Mouse (Mus musculus) kidney, adult 8-10 months (tissue): ENCODE results near the gene Creb3l4.
"Not testable (repeated sequence)": the region's sequence is repeated elsewhere in the genome, so short reads cannot be mapped to it uniquely, and the experiment has no call there.

ENCODE experiments used
- DNase-seq, 2 experiments: peaks; one replicate each; pipeline ENCODE4 v3.0.0; 2022

The Creb3l4 gene

DNA sequence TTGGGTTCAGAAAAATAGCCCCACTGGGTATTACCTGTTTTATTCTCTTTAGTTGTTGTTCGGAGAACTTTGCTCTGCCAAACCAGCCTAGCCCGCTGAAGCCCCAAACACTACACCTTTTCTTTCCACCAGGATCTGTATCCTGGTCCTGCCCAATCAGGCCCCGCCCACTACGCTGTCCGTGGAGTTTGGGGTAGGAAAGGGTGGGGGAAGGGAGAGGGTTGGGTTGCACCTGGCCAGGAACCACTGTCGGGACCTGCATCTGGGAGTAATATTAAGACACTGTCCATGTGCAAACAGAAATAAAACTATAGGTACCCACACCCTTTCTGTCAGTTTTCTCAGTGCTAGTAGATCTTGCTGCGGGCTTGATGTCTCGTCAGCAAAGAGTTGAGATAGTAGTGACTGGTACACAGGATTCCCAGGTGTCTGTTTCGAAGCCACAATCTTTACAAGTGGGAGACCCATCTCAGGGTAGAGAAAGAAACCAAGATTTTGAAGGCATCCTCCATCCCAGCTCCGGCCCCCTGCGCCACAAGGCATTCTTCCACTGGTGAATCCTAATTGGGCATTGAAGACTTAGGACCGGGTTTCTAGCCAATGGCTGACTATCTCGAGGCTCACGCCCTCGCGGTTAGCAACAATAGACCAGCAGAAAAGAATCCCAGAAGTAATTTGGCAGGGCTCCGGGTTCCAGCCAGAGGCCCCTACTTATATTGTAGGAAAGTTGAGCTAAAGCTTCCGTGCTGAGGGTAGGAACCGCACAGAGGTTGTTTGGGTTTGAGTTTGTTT, at the start of gene Creb3l4:
Creb3l4 (minus strand) TSS at position 529 of the 792 bp plus-strand sequence.
- DNase-seq: no peak

DNA sequence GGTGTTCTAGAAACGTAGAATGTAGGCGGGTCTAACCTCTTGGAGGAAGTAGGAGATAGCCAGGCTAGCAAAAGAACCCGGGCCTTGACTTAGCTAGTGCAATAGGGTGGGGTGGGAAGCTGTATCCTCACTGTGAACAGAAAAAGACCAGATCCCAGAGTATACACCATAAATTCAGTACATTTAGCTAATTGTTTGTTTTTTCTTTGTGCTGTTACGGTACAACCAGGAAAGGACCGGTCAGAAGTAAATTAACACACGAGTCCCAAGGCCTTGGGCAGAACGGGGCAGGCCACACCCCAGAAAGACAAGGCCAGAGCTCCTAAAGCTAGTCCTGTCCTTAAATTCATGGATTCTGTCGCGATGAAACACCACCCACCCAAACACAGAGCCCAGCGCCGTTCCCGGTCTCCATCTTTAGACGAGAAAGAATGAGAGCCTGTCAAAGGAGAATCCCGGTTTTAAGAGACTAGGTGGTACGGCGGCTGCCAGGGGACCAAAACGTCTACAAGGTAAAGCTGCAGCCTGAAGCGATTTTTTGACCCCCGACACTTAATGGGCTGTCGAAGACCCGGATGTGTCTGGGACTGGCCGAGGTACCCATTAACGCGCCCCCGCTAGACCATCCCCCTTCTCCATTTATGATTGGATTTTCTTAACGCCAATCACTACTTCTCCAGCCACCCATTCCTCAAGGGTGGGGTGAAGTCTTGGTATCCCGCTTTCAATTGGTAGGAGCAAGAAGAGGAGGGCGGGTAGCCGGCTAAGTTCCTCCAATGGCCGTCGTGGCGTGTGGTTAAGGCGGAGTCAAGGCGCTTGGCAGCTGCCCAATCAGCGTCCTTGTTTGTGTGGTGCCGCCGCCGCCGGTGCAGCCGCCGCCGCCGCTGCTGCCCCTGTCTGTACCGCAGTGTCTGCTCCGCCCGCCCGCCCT, 49.3 kb upstream of the Creb3l4 start, which contains the start of gene Gatad2b:
Gatad2b (plus strand) TSS at position 834 of the 931 bp plus-strand sequence.
- DNase-seq: peak; percentile 99 to 100

DNA sequence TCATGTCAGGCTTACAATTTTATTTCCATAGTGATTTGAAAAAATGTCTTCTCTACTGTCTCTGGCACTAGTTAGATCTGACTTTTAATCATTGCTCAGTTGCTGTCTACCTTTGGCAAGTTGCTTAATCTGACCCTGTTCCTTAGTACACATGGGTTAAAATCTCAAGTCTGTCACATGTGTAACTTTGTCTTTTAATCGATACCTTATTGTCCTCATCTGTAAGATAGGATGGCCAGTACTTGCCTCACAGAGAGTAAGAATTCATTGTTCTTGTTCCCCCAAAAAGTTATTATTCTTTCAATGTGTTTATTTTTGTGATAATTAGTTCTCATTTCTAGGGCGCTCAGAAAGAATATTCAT, 48.7 kb upstream of the Creb3l4 start:
- no peak for DNase-seq

DNA sequence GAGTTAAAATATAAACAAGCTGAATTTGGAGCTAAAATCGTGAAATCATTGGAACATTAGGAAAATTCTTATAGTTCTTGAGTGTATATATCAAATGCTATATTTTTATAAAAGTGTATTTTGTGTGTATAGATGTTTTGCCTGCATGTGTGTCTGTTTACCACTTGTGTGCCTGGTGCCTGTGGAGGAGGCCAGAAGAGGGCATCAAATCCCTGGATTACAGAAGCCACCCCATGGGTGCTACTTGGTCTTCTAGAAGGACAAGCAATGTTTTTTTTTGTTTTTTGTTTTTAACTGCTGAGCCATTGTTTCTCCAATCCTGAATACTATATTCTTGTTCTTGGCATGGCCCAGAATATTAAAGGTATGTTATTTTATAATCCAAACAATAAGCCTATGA, 47.3 kb upstream of the Creb3l4 start:
- peak; percentile 12 to 26 for DNase-seq

DNA sequence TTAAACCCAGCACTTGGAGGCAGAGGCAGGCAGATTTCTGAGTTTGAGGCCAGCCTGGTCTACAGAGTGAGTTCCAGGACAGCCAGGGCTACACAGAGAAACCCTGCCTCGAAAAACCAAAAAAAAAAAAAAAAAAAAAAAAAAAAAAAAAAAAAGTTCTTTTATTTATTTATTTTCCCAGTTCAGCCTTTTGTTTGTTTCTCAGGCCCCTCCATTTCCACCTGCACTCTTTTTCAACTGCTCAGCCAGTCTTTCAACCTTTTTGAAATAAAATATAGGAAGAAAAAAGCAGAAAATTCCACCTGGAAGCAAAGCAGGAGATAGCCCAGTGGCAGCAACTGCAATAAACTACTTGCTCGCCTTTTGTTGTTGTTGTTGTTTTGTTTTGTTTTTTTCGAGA, 46.1 kb upstream of the Creb3l4 start:
- DNase-seq: not testable (repeated sequence)

DNA sequence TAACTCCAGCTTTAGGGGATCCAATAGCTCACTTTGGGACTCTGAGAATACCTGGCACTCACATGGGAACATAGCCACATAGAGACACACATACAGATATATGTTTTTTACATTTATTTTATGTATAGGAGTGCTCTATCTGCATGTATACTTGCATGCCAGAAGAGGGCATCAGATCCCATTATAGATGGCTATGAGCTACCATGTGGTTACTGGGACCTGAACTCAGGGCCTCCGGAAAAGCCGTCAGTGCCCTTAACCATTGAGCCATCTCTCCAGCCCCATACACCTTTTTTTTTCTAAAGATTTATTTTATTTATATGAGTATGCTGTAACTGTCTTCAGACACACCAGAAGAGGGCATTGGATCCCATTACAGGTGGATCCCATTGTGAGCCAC, 40.8 kb upstream of the Creb3l4 start:
- DNase-seq: no peak

DNA sequence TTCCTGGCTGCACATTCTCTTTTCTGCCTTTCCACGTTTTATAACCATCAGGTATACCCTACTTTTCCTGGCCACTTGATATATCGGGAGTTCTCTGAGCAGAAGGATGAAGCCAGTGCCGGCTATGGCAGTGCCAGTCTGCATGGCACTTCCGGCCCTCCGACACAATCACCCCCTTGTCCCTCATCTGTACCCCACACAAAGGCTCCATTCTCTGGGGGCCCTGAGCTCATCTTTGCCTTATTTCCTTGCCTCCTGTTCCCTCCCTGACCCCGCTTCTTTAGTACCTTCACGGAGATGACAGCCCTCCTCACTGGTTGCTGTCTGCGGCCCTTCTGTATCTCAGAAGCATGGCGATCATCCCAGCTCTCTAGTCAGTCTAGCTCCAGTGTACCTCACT, 37.4 kb upstream of the Creb3l4 start:
- no peak for DNase-seq

DNA sequence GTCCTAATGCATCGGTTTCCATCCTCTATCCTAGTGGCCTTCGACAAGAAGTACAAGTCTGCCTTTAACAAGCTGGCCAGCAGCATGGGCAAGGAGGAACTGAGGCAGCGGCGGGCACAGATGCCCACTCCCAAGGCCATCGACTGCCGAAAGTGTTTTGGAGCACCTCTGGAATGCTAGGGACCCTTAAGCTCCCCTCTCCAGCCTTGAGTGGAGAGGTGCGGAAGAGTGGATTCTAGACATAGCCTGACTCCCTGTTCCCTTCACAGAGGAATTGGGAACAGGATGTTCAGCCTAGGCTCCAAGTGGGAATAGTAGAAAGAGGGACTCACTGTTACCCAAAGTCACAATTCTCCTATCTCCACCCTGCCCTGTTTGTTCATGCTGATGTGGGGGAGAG, 36.4 kb upstream of the Creb3l4 start:
- DNase-seq: no peak

DNA sequence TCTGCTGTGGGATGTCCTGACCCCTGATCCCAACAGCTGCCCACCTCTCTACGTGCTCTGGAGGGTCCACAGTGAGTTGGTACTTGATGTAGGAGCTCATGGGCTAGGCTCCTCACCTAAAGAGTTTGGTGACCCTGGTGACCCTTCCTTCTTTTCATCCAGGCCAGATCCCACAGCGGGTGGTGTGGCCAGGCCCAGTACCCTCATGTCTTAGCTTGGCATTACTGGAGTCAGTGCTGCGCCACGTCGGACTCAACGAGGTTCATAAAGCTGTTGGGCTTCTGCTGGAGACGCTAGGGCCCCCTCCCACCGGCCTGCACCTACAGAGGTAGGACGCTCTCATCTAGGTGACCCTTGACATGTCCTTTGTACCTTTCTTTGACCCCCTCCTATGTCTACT, 35.9 kb upstream of the Creb3l4 start:
- no peak for DNase-seq

DNA sequence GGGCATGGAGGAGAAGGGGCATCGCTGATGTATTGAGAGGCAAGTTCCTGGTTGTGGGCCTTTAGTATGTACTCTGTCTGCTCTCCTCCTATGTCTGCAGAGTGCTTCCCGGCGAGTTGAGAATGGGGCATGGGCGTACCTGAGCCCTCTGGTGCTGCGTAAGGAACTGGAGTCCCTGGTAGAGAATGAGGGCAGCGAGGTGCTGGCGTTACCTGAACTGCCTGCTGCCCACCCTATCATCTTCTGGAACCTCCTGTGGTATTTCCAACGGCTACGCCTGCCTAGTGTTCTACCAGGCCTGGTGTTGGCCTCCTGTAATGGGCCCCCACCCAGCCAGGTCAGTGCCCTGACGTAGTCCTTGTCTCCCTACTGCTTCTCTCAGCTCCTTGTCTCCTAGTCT, 34.9 kb upstream of the Creb3l4 start:
- DNase-seq: no peak

DNA sequence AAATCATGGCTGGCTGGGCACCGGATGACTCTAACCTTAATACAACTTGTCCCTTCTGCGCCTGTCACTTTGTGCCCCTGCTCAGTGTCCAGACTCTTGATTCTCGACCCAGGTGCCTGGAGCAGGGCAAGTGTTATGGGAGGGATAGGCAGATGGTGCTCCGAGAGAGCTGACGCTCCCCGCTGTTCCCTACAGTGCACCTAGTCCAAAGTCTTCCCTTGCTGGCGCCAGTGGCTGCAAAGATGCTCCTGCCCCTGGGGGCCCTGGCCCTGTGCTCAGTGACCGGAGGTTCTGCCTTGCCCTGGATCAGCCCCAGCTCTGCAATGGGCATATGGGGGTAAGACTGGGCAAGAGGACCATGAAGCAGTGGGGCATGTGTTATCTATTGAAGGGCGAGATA, 34.5 kb upstream of the Creb3l4 start:
- DNase-seq: no peak

DNA sequence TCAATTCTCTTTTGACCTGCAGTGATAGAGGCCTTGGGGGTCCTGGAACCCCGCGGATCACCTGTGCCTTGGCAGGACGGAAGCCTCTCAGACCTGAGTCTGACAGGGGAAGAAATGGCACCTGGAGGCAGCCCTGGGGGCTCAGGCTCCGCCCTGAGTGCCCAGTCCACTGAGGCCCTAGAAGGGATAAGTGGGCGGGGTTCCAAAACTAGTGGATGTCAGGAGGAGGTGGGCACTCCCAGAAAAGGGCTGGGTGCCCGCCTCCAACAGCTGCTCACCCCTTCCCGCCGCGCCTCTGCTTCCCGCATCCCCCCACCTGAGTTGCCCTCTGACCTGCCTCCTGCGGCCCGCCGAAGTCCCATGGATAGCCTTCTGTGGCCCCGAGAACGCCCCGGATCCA, 33.5 kb upstream of the Creb3l4 start:
- DNase-seq: no peak

DNA sequence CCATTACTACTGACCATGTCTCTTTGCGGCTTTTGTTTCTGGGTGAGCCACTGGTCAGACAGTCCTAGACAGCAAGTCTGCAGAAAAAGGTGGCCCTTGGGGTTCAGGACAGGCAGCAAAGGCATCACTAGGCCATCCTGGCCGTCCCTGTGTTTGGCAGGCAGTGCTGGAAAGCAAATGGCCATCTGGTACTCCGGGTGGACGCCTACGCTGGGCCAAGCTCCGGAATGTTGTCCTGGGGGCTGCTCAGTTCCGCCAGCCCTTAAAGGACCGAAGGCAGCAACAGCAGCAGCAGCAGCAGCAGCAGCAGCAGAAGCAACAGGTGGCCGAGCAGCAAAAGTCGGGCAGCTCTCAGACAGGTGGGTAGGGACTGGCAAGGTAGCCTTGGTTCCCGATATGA, 32.0 kb upstream of the Creb3l4 start:
- DNase-seq: no peak

DNA sequence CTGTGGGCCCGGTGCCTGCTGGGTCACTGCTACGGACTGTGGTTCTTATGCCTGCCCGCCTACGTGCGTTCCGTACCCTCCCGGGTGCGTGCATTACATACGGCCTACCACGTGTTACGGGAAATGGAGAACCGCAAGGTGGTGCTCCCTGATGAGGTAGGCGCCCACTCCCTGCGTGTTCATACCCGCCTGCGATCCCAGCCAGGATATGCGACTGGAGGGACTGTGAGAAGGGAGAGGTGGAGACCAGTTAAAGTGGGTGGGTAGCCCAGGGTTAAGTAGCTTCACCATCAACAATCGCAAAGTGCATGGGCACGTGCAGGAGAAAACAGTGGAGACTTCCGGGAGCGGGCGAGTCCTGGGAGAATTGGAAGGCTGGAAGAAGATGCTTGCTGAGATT, 30.5 kb upstream of the Creb3l4 start:
- no peak for DNase-seq

DNA sequence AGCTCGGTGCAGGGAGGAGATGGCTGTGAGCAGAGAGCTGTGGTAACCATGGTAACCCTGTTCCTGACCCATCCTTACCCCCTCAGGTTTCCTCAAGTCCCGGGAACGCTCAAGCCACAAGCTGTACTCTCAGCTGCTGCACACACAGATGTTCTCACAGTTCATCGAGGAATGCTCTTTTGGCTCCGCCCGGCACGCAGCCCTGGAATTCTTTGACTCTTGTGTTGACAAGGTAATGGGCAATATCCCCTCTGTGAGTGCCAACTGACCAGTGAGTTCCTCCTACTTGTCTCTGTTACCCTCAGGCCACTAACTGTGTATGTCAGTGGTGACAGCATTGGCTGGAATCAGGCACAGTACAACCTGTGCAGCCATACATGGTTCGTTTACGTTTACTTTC, 28.9 kb upstream of the Creb3l4 start:
- no peak for DNase-seq

DNA sequence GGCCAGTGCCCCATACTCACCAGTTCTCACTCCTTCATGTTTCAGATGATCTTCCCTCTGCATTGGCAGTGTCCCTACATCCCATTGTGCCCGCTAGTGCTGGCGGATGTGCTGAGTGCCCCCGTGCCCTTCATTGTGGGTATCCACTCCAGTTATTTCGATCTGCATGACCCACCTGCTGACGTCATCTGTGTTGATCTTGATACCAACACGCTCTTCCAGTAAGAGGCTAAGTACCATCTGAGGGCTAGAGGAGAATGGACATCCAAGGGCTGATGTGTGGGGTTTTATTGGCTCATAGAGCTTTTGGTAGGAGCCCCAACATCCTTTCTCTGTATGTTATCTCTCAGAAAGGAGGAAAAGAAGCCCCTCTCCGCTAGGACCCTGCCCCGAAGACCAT, 27.5 kb upstream of the Creb3l4 start:
- no peak for DNase-seq

DNA sequence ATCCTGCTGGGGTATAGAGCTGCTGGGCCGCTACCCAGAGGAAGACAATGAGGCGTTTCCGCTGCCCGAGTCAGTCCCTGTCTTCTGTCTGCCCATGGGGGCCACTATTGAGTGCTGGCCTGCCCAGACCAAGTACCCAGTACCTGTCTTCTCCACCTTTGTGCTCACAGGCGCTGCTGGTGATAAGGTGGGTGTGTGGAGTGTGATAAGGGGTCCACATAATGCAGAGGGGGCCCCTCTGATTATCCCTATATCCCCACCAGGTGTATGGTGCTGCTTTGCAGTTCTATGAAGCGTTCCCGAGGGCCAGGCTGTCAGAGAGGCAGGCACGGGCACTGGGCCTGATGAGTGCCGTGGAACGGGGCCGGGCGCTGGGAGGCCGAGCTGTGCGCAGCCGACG, 25.7 kb upstream of the Creb3l4 start:
- DNase-seq: no peak

DNA sequence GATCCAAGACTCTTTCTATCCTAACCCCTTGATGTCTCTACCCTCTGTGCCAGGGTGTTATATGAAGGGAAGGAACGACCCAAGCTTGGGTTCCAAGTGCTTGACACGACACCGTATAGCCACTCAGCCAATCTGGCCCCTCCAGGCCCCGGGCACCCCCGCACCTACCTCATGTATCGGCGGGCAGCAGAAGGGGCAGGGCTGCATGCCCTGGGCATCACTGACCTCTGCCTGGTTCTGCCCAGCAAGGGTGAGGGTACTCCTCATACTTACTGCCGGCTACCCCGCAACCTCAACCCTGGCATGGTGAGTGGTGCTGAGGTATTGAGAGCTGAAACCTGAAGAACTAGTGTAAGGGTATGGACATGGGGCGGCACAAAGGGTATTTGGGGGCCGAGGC, 24.9 kb upstream of the Creb3l4 start:
- DNase-seq: no peak

DNA sequence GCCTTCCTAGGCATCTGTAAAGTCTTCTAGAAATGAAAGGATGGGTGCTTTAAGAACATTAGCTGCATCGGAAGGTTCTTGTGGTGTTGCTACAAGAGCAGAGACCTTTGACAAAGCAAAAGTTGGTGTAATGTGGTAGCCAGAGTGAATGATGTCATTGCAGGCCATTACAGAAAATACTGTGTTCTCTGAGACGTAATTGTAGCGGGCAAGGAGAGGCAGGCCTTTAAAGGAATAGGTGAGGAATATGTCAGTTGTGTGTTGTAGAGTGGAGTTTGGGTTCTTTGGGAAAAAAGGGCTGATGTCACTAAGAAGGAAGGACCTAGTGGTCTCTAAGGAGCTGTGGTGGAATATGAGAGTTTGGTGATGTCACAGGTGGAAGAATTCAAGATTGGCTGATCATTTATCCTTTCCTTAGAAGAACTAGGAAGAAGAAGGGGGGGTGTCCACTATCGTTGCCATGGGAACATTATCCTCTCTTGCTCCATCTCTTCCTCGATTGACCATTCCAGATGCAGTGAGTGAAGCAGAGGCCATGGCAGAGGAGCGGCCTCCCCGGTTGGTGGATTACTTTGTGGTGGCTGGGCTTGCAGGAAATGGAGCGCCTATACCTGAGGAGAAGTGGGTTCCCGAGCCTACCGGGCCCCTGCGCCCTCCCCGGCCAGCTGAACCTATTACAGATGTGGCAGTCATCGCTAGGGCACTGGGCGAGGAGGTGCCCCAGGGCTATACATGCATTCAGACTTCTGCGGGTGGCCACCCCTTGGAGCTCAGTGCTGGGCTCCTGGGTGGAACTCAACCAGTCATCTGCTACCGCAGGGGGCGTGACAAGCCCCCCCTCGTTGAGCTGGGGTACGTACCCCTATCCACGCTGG, 23.8 kb upstream of the Creb3l4 start:
- DNase-seq: no peak

DNA sequence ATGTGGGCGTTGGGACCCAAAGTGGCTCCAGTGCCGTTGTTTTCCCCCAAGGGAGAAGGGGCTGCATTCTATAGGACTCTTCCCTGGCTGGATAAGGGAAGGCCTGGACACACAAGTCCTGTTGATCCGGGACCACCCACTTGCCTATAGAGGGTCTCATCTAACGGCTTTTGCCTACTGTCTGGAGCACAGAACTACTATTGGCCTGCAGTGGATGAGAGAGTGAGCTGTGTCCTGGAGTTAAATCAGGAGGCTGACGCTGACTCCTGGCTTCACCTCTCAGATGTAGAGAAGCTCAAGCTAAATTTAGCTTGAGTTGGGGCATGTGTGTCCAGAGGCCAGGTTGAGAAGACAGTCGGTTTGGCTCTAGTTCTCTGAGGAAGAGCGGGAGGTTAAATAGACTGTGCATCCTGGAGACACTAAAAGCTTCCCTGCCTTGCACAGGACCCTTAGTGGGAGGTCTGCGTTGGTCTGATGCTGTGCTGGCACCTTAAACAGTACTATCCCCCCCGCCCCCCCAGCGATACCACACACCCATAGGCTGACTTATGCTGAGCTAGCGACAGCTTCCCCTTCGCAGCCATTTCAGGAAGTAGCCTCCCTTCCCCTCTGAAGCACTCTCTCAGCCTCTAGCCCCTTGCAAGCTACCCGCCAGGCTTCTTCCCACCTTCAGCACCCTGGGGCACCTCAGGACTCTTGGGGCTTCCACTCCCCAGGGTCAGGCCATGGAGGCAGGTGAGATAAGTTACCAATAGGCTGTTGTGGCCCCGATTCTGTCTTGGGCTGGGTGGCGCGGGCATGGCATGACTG, 22.8 kb upstream of the Creb3l4 start:
- no peak for DNase-seq

DNA sequence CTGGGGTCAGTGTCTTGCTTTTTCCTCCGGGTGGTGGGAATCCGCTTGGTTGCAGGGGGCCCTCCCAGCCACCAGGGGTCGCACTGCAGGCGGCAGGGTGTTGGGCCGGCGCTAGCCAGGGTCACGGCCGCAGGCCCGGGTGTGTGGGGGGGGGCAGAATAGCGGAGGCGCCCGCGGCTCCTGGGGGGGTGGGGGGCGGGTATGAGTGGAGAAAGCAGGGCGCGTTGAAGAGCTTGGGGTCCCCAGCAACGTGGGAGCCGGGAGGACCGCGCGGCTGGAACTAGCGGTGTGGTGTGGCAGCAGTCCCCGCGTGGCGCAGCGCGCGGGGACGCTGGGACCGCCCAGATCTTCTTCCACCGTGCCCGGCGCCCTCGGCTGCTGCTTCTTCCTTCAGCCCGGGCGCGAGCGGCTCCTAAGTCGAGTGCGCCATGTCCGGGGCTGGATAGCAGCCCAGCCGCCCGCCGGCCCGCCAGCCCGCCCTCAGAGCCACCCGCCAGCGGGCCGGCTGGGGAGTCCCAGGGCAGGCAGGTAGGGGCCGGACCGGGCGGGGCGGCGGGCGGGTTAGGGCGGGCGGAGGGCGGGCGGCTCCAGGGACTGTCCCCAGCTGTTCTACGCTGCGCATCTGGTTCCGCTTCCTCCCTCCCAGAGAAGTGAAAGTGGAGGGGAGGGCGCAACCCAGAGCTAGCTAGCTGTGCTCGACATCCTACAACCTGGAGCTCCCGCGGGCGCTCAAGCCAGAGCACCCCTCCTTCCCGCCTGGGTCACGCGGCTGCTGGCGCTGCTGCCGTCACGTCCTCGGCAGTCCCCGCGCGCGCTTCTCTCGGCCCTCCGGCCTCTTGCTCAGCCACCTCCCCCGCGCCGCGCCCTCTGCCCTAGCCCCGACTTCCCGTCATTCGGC, 22.0 kb upstream of the Creb3l4 start, which contains the start of gene Dennd4b:
Dennd4b (plus strand) TSS at position 152 of the 898 bp plus-strand sequence.
- peak; percentile 88 to 89 for DNase-seq
